Mouse (Mus musculus) ES-E14 (cell line): ENCODE results near the gene Panx2.

Experiments used
- CHD2 ChIP-seq: IDR thresholded peaks from 2 replicates; pipeline ENCODE4 v1.6.1; 2014; ENCODE audit warnings: mild to moderate bottlenecking, low read depth, low read length, inconsistent platforms
- MAFK ChIP-seq: IDR thresholded peaks from 2 replicates; pipeline ENCODE4 v1.6.1; 2014; ENCODE audit warnings: mild to moderate bottlenecking, low read depth, low read length, inconsistent platforms; ENCODE audit not compliant: insufficient read depth

DNA sequence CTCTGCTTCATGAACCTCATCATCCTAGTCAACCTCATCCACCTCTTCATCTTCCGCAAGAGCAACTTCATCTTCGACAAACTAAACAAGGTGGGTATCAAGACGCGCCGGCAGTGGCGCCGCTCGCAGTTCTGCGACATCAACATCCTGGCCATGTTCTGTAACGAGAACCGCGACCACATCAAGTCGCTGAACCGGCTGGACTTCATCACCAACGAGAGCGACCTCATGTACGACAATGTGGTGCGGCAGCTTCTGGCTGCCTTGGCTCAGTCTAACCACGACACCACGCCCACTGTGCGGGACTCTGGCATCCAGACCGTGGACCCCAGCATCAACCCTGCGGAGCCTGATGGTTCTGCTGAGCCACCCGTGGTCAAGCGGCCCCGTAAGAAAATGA lies 8.7 kb downstream of the Panx2 start:
- no peak for TF ChIP-seq MAFK
- no peak for TF ChIP-seq CHD2
